ENCODE assay signal across 8 mouse cellular contexts in the genomic region with DNA sequence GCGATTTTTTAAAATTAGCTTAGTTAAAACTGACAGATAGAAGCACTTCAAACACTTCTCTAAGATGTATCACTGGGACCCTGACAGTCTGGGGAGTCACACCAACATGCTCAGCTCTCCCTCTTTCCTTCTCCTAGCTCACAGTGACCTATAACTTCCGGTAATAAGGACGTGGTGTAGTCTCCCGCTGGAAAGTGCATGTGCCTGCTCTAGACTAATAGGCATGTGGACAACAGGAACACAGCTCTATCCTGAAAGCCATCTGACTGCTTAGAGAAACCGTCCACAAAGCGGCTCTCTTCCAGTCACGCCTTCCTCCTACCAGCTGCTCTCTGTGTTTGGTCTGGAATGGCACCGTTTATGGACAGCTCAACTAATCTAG. TPM values are rescaled to one million over a fixed set of nuclear protein-coding genes. Genes with fewer than 3 reads are reported as not detected.
DNase-seq lines count a peak whose midpoint lies in the region; ATAC-seq and TF ChIP-seq lines count a peak whose summit lies in the region.

No protein-coding gene starts in this region.

- H3K9me3 ChIP-seq in limb, embryonic 13.5 days, result no peaks in the 10 kb centered on the region

- peak overlapping the region; percentile 21; the same call in 1 of the 2 replicates for H3K4me3 ChIP-seq in layer of hippocampus, adult 2 months
- no peak overlapping the region for H3K4me3 ChIP-seq in brown adipose tissue, adult 24 weeks (ENCODE audit: insufficient read depth, low read depth, low read length)
- peak overlapping the region; percentile 27 for H3K4me3 ChIP-seq in limb, embryonic 13.5 days

- peak overlapping the region; percentile 25; the same call in 1 of the 2 replicates for H3K9ac ChIP-seq in limb, embryonic 13.5 days

- H3K36me3 ChIP-seq in limb, embryonic 13.5 days, result peaks cover 24% of the 10 kb centered on the region

- WGBS in limb, embryonic 13.5 days, result 13% methylated on average over 8 of the region's 8 CpGs

- H3K4me2 ChIP-seq in limb, embryonic 13.5 days (replicated peaks), result peak overlapping the region; percentile 62

- no peak for TF ChIP-seq CTCF in layer of hippocampus, adult 2 months (conservative IDR thresholded peaks at IDR 0.05)

- H3K27me3 ChIP-seq in limb, embryonic 13.5 days, result no peaks in the 10 kb centered on the region

- no peaks in the 10 kb centered on the region for H3K4me1 ChIP-seq in brown adipose tissue, adult 24 weeks (ENCODE audit: control insufficient read depth, insufficient read depth, insufficient read length, low read length)
- H3K4me1 ChIP-seq in limb, embryonic 13.5 days, result peaks cover 40% of the 10 kb centered on the region

- ATAC-seq in frontal cortex, adult (ENCODE audit: low TSS enrichment), result peak; percentile 71
- peak; percentile 25; the same call in 1 of the 2 replicates for ATAC-seq in limb, embryonic 13.5 days (ENCODE audit: low FRiP score, low read depth)

- peak overlapping the region; percentile 84 for H3K27ac ChIP-seq in layer of hippocampus, adult 2 months
- H3K27ac ChIP-seq in brown adipose tissue, adult 24 weeks (replicated peaks; ENCODE audit: low read depth, low read length), result peak overlapping the region; percentile 43
- H3K27ac ChIP-seq in limb, embryonic 13.5 days, result peak overlapping the region; percentile 84

- no peak for DNase-seq in layer of hippocampus, adult 2 months (ENCODE audit: low spot score in 2 of 2)
- DNase-seq in layer of hippocampus, adult 9-10 months (ENCODE audit: low spot score), result no peak
- DNase-seq in natural killer cell, adult 2 months (ENCODE audit: low spot score in 2 of 2), result no peak
- no peak for DNase-seq in thymus, postnatal 14 days
- no peak for DNase-seq in urinary bladder, adult 2 months (ENCODE audit: low spot score)

RNA-seq across cellular contexts. Expression of a gene that starts 16.6 kb away (rescaled TPM):
- 10 to 100 TPM; 14.7 to 14.8 TPM for total RNA-seq in layer of hippocampus, adult 2 months (2021)
- polyA plus RNA-seq in brown adipose tissue, adult 24 weeks (2012; ENCODE audit: insufficient read depth, insufficient read length, missing spikeins), result 4.8 and 5.7 TPM in 2 replicates
- 20.5 and 24.3 TPM in 2 replicates for polyA plus RNA-seq in limb, embryonic 13.5 days (2015; fragmentation: Nextera tagmentation; extraction: Ambion mirVana)
- 36.7 and 39.8 TPM in 2 replicates for polyA plus RNA-seq in urinary bladder, adult 2 months (2012; rRNA removed)
